Mouse (Mus musculus) adrenal gland, adult (tissue): ENCODE data around the gene Psme3.

Experiments used
- DNase-seq, 2 experiments: peaks; one replicate each; pipeline ENCODE4 v3.0.0; 2022 to 2023; ENCODE audit warnings: low spot score in 1 of 2; ENCODE audit not compliant: inconsistent age in 2 of 2

Gene Psme3

DNA sequence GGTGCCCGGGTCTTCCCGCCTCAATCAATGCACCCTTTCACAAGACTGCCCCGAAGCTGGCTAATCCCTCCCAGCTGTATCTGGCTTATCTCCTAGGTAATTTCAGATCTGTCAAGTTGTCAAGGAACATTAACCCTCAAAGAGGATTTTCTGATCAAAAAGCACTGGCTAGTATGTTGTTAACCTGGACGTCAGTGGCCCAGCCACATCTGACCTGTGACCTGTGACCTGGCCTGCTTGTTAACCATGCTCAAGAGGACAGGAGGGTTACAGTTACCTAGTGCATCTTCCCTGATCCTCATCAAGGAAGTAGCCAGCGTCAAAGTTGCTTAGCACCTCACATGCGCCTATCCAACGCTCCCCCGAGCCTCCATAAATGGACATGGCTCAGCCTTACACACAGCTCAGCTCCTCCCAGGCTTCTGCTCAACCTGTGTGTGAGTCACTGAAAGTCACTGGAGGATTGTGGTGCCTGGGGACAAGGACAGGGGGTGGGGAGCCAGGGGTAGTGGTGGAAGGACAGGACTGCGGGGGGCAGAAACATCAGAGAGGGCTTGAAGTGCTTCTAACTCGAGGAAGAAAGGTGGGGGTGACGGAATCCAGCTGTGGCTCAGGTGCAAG is 35.2 kb downstream of the Psme3 start:
- DNase-seq, result peak; percentile 44 to 77

DNA sequence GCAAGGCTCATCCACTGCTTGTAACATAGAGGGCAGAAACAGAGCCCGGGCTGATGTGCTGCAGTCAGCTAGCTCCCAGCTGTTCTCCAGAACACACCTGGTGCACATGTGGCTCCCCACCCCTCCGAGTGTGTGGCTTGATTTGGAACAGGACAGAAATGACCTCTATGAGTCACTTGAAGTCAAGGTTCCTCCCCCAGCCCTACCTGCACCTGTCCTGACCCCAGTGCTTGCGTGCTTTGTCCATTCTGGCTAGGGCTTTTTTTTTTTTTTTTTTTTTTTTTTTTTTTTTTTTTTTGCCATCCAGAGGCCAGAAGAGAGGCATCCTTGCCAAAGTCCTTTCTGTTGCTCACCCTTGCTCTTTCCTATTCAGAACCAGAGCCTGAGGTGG is 35.7 kb downstream of the Psme3 start:
- DNase-seq, result no peak

DNA sequence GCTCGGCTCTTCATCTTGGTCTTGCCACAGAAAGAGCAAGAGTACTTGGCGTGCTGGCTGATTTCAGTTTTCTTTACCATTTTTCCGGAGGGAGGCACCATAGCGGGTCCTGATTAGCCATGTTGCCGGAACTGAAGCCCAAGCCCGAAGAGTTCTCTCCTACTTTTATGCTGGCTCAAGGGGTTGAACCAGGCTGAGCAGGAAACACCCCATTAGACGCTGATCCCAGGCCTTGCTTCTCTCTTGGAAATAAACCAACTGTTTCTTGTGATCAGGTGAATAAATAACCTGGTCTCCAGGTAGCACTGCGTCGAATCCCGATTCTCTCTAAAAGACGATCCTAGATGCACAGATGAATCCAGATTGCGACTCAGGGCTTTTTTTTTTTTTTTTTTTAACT is 37.4 kb downstream of the Psme3 start:
- no peak for DNase-seq

DNA sequence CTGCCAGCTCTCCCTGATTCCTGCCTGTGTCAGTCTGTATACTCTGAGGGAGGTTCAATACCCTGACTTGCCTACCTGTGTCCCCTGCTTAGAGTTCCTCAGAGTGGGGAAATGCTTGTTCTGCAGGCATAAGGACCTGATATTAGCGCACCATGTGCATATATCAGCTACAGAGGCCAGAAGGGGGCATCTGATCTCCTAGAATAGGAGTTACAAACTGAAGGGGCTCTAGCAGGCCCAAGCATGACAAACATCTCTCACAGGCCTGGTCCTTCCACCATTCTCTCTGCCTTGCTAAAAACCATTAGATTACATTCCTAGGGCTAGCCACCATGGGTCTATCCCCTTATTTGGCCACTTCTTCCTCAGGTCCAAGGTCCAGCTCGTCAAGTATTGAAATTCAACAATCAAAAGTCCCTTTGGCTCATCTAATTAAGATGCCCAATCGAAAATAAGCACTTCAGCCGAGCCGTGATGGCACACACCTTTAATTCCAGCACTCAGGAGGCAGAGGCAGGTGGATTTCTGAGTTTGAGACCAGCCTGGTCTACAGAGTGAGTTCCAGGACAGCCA is 38.5 kb downstream of the Psme3 start:
- DNase-seq, result no peak

DNA sequence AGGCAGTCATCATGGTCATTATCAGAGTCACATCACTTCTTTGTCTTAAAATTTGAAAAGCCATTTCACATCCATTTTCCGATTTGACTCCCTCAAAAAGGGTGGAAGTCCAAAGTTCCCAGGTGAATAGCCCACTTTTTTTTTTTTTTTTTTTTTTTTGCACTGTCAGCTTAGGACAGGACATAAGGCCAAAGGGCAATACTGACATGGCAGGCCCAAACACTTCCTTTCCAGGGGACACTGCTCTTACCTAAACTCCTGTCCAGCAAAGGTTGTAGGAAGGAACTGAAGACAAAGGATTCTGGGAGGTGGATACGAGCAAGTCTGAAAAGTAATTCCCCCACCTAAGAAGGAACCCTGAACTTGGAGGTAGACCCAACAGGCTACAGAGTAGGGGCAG is 39.9 kb downstream of the Psme3 start:
- DNase-seq, result no peak

DNA sequence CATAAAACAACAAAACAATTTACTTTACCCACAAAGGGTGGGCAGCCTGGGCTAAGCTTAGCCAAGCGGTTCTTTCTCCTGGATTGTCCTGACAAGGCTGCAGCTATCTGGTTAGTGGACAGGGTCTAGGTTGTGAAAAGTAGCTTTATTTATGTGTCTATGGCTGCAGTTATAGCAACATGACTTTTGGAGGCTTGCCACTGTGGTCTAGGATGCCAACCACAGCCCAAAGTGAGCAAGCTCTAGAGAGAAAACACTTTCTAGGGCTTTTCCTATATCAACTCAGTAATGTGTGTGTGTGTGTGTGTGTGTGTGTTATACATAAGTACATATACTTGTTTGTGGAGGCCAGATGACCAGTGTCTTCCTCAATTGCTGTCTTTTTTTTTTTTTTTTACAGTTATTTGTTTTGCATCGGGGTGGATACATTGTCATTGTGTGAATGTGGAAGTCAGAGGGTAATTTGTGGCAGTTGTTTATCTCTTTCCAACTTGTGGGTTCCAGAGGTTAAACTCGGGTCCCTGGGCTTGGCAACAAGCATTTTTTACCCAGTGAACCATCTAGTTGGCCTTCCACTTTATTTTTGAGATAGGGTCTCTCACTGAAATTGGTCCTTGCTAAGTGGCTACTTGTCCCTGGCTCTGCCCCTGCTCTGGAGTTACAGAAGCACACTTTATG is 41.6 kb downstream of the Psme3 start:
- DNase-seq, result no peak

DNA sequence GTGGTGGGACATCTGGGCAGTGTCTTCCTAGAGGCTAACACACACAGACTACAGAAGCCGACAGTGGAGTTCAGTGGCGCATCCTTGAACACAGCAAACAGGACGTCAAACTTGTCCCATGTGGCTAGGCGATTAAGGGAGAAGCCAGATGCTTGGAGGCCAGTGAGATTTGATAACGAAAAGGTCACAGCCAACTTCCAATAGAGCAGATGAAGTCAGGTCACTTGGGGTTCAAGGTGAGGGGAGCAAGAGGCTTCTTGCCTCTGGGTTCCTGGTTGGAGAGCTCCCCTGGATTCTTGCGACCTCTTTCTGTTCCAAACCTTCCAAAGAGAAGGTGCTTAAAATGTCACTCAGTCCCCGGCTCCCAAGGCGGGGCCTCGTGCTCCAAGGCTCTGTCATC is 43.8 kb downstream of the Psme3 start:
- DNase-seq, result peak; percentile 68 to 83

DNA sequence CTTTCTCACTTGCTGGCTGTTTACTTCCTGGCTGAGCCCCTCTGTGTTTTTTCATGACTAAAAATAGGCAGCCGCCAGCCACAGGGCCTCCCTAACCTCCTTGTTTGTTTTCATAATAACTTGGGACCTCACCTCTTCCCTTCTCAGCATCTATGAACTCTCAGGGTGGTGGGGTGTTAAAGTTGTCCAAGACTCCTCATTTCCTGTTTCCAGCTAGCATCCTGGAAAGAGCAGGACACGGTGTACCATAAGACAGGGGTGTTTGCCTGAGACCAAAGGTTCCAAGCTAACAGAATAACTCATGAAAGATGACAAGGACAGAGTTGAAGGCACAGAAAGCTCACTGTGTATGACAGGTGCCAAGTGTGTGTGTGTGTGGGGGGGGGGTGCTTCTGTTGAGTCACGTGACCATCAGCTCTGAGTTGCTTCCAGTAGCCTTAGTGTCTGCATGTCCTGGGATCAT is 44.7 kb downstream of the Psme3 start:
- DNase-seq, result peak; percentile 61 to 77

DNA sequence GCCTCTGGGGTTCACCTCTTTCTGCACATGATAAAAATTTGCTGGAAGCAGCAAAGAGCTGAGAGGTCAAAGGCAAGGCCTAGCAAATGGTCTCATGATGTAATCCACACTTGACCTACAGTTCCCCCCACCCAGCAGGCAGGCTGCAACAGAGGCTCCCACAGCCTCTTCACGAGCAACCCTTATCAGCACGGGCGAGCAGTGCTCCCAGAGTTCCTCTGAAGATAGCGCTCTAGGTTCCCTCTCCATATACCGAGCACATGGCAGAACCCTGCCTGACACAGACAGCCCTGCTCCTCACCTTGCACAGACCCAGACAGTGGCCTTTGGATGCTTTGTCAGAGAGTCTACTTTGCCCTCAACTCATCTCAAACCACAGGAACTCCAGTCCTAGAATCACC is 48.5 kb downstream of the Psme3 start:
- no peak for DNase-seq

DNA sequence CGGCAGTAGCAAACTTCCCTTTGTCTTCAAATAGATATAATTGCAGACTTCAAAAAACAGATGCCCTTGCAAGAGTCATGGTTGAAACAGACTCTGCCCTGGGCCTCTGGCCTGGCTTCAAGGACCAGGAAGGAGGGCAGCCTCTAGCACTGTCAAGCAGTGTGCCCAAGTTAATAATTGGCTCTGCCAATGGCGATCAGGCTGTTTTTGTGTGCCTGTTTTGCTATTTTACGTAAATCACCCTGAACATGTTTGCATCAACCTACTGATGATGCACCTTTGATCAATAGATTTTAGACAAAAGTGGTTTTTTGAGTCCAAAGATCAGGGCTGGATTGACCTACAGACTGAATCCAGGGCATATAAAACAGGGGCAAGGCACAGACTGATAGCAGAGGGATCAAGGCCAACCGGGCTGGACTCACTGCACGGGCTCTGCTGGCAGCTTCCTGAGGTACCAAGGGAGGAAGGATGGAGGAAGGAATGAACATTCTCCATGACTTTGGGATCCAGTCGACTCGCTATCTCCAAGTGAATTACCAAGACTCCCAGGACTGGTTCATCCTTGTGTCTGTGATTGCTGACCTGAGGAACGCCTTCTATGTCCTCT is 51.4 kb downstream of the Psme3 start, which contains the start of gene G6pc:
Gene G6pc, plus strand, starts transcription at position 236 of the 610 bp plus-strand sequence.
- peak; percentile 42 to 84 for DNase-seq

DNA sequence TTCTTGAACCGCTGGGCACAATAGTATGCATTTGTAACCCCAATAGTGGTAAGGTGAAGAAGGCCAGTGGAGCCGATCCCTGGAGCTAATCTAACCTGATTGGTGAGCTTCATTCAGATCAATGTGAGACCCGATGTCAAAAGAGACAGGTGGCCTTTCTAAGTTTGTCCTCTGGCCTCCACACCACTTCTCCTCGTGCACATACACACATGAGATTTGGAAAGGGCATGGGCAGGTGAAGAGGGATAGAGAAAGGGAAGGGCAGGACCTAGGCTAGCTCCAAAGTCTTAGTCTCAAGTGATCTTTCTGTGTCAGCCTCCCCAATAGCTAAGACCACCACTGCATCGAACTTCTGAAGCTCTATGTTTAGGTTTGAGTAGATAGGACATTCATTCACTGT is 54.1 kb downstream of the Psme3 start:
- DNase-seq, result no peak
